Mouse (Mus musculus) kidney, postnatal 4 days (tissue): ENCODE measurements around the gene Gli1.
A peak's percentile ranks its signal among the peaks of the same experiment; 100 is the strongest.

ENCODE experiments used
- DNase-seq, 2 experiments: peaks; one replicate each; pipeline ENCODE4 v3.0.0; 2021; ENCODE audit warnings: mixed read lengths in 2 of 2

Gli1 gene

GRCm38 (mm10) chr10:127346173-127346572 is 4.4 kb upstream of the Gli1 start:
- DNase-seq: no peak

- DNase-seq: no peak
These were observed 1.3 kb upstream of the Gli1 start for GRCm38 (mm10) chr10:127343029-127343428.

- no peak for DNase-seq
These were observed 449 bp downstream of the Gli1 start for GRCm38 (mm10) chr10:127341360-127341690.

GRCm38 (mm10) chr10:127340577-127341359 is 1.0 kb downstream of the Gli1 start:
- peak; percentile 46 to 63 for DNase-seq

- peak; percentile 85 to 90 for DNase-seq
These were observed 1.8 kb downstream of the Gli1 start for GRCm38 (mm10) chr10:127339683-127340576.

- DNase-seq: peak; percentile 86 to 92
These were observed 2.7 kb downstream of the Gli1 start for GRCm38 (mm10) chr10:127338930-127339682.

- no peak for DNase-seq
These were observed 4.2 kb downstream of the Gli1 start for GRCm38 (mm10) chr10:127337536-127338099.

GRCm38 (mm10) chr10:127336952-127337351 is 4.8 kb downstream of the Gli1 start:
- DNase-seq: no peak

- no peak for DNase-seq
These were observed 6.5 kb downstream of the Gli1 start for GRCm38 (mm10) chr10:127335271-127335670.

- peak in 1 of 2 experiments; percentile 26 for DNase-seq
These were observed 8.6 kb downstream of the Gli1 start for GRCm38 (mm10) chr10:127333152-127333551.

- peak in 1 of 2 experiments; percentile 39 for DNase-seq
These were observed 9.4 kb downstream of the Gli1 start for GRCm38 (mm10) chr10:127332211-127332874.

- no peak for DNase-seq
These were observed 11.6 kb downstream of the Gli1 start for GRCm38 (mm10) chr10:127330212-127330611.

GRCm38 (mm10) chr10:127327461-127328145 is 14.2 kb downstream of the Gli1 start:
- peak in 1 of 2 experiments; percentile 38 for DNase-seq

GRCm38 (mm10) chr10:127326828-127327227 is 14.9 kb downstream of the Gli1 start:
- peak; percentile 39 to 46 for DNase-seq

- peak; percentile 43 to 61 for DNase-seq
These were observed 15.6 kb downstream of the Gli1 start for GRCm38 (mm10) chr10:127326017-127326801.

- DNase-seq: peak in 1 of 2 experiments; percentile 16
These were observed 16.2 kb downstream of the Gli1 start for GRCm38 (mm10) chr10:127325454-127326016.

- DNase-seq: peak; percentile 70 to 78
These were observed 17.3 kb downstream of the Gli1 start for GRCm38 (mm10) chr10:127324495-127324894.

- peak in 1 of 2 experiments; percentile 21 for DNase-seq
These were observed 18.5 kb downstream of the Gli1 start for GRCm38 (mm10) chr10:127323131-127323855.

- DNase-seq: no peak
These were observed 19.1 kb downstream of the Gli1 start for GRCm38 (mm10) chr10:127322669-127323068.
